Mouse (Mus musculus) heart, embryonic 16.5 days (tissue): ENCODE measurements around the gene Dab2ip. TPM values are rescaled to one million over a fixed set of nuclear protein-coding genes. Genes with fewer than 3 reads are reported as not detected.

Experiments
- ATAC-seq: fragments of 200-750 bp; cut with Nextera tagmentation; replicated peaks from 2 replicates; pipeline ENCODE4 v1.8.0; 2017; ENCODE audit warnings: moderate number of reproducible peaks; ENCODE audit not compliant: insufficient read depth, low FRiP score; ENCODE audit errors: extremely low read depth
- H3K27ac ChIP-seq: fragments of 300-500 bp; sonication (generic); 2 replicates; pipeline ENCODE4 v1.5.1; 2014; ENCODE audit warnings: mild to moderate bottlenecking, low read length, control low read depth, moderate library complexity
- H3K27me3 ChIP-seq: fragments of 300-500 bp; sonication (generic); 2 replicates; pipeline ENCODE4 v1.6.1; 2014; ENCODE audit warnings: low read length, mixed read lengths; ENCODE audit not compliant: control insufficient read depth, insufficient read depth
- H3K36me3 ChIP-seq: fragments of 300-500 bp; sonication (generic); 2 replicates; pipeline ENCODE4 v1.6.1; 2014; ENCODE audit not compliant: control insufficient read depth, insufficient read depth
- H3K4me1 ChIP-seq: fragments of 300-500 bp; sonication (generic); 2 replicates; pipeline ENCODE4 v1.6.1; 2014; ENCODE audit warnings: low read length, mixed read lengths; ENCODE audit not compliant: control insufficient read depth, insufficient read depth
- H3K4me2 ChIP-seq: fragments of 300-500 bp; sonication (generic); 2 replicates; pipeline ENCODE4 v1.6.1; 2014; ENCODE audit warnings: low read depth, mild to moderate bottlenecking, control low read depth, low read length
- H3K4me3 ChIP-seq: fragments of 300-500 bp; sonication (generic); 2 replicates; pipeline ENCODE4 v1.5.1; 2014; ENCODE audit warnings: mild to moderate bottlenecking, control low read depth, low read length
- H3K9ac ChIP-seq: fragments of 300-500 bp; sonication (generic); 2 replicates; pipeline ENCODE4 v1.6.1; 2014; ENCODE audit warnings: low read length, control low read depth
- H3K9me3 ChIP-seq: fragments of 300-500 bp; sonication (generic); replicated peaks from 2 replicates; pipeline ENCODE4 v1.6.1; 2016; ENCODE audit warnings: low read length; ENCODE audit not compliant: control insufficient read depth
- whole genome bisulfite sequencing: fragments of 180-500 bp; shearing (Covaris S2); extraction: QIAGEN DNeasy Blood & Tissue Kit; methylation state at CpG from one replicate; pipeline ENCODE4 v1.1.7; 2014; 5-methylcytosine and 5-hydroxymethylcytosine counted together
- polyA plus RNA-seq: library from polyadenylated mRNA; unstranded; fragments of >200 nt; fragmentation: Nextera tagmentation; extraction: Ambion mirVana; gene quantifications from 2 replicates; pipeline ENCODE4 v1.2.1, GENCODE M21; 2015

Dab2ip gene
- polyA plus RNA-seq, 1 experiment from 2014 or later = 27.1 TPM

GRCm38 (mm10) chr2:35746638-35747037, 188.6 kb downstream of the Dab2ip start:
- ATAC-seq = no peak
- H3K27me3 ChIP-seq = no peaks in the 10 kb centered on the region
- no peak overlapping the region for H3K4me2 ChIP-seq
- H3K4me3 ChIP-seq = no peak overlapping the region
- no peak overlapping the region for H3K9ac ChIP-seq
- H3K27ac ChIP-seq = no peak overlapping the region
- WGBS = 26% methylated on average over 5 of the region's 7 CpGs
- H3K4me1 ChIP-seq = no peaks in the 10 kb centered on the region
- H3K36me3 ChIP-seq = no peaks in the 10 kb centered on the region
- no peaks in the 10 kb centered on the region for H3K9me3 ChIP-seq

GRCm38 (mm10) chr2:35747371-35748035, 189.4 kb downstream of the Dab2ip start:
- no peak overlapping the region for H3K4me2 ChIP-seq
- H3K36me3 ChIP-seq = no peaks in the 10 kb centered on the region
- H3K9ac ChIP-seq = no peak overlapping the region
- H3K4me1 ChIP-seq = no peaks in the 10 kb centered on the region
- no peak for ATAC-seq
- H3K9me3 ChIP-seq = no peaks in the 10 kb centered on the region
- 73% methylated on average over 12 of the region's 12 CpGs for WGBS
- no peak overlapping the region for H3K4me3 ChIP-seq
- H3K27me3 ChIP-seq = no peaks in the 10 kb centered on the region
- H3K27ac ChIP-seq = no peak overlapping the region

- 62% methylated on average over 7 of the region's 7 CpGs for WGBS
- H3K4me3 ChIP-seq = no peak overlapping the region
- H3K4me2 ChIP-seq = no peak overlapping the region
- H3K4me1 ChIP-seq = no peaks in the 10 kb centered on the region
- no peaks in the 10 kb centered on the region for H3K9me3 ChIP-seq
- no peak overlapping the region for H3K9ac ChIP-seq
- H3K27ac ChIP-seq = no peak overlapping the region
- no peaks in the 10 kb centered on the region for H3K27me3 ChIP-seq
- no peak for ATAC-seq
- H3K36me3 ChIP-seq = no peaks in the 10 kb centered on the region
These were observed 192.6 kb downstream of the Dab2ip start for GRCm38 (mm10) chr2:35750533-35751141.

GRCm38 (mm10) chr2:35751781-35752505, 193.9 kb downstream of the Dab2ip start:
- Histone ChIP-seq H3K9me3 (no peaks in the 10 kb centered on the region), H3K4me3 (no peak overlapping the region), H3K4me2 (no peak overlapping the region), H3K36me3 (no peaks in the 10 kb centered on the region), H3K27ac (no peak overlapping the region), H3K9ac (no peak overlapping the region), H3K27me3 (no peaks in the 10 kb centered on the region), H3K4me1 (no peaks in the 10 kb centered on the region)
- 84% methylated on average over 18 of the region's 18 CpGs for WGBS
- ATAC-seq = no peak

- Histone ChIP-seq H3K4me2 (no peak overlapping the region), H3K36me3 (no peaks in the 10 kb centered on the region), H3K9me3 (no peaks in the 10 kb centered on the region), H3K4me1 (no peaks in the 10 kb centered on the region), H3K9ac (no peak overlapping the region), H3K27ac (no peak overlapping the region), H3K27me3 (no peaks in the 10 kb centered on the region), H3K4me3 (no peak overlapping the region)
- no peak for ATAC-seq
- 72% methylated on average over 7 of the region's 7 CpGs for whole genome bisulfite sequencing
These were observed 198.4 kb downstream of the Dab2ip start for GRCm38 (mm10) chr2:35756467-35756866.

- Histone ChIP-seq H3K27ac (no peak overlapping the region), H3K4me1 (0 out of 2 replicates have a peak, but pooled peaks cover 3% of the 10 kb centered on the region), H3K4me2 (no peak overlapping the region), H3K4me3 (no peak overlapping the region), H3K36me3 (no peaks in the 10 kb centered on the region), H3K9me3 (no peaks in the 10 kb centered on the region), H3K27me3 (no peaks in the 10 kb centered on the region), H3K9ac (no peak overlapping the region)
- 30% methylated on average over 8 of the region's 8 CpGs for WGBS
- no peak for ATAC-seq
These were observed 202.3 kb downstream of the Dab2ip start for GRCm38 (mm10) chr2:35760352-35760751.

GRCm38 (mm10) chr2:35760867-35761266, 202.8 kb downstream of the Dab2ip start:
- H3K9ac ChIP-seq = no peak overlapping the region
- no peak for ATAC-seq
- H3K27me3 ChIP-seq = no peaks in the 10 kb centered on the region
- no peak overlapping the region for H3K4me3 ChIP-seq
- no peak overlapping the region for H3K27ac ChIP-seq
- no peak overlapping the region for H3K4me2 ChIP-seq
- H3K9me3 ChIP-seq = no peaks in the 10 kb centered on the region
- H3K36me3 ChIP-seq = no peaks in the 10 kb centered on the region
- H3K4me1 ChIP-seq = 0 out of 2 replicates have a peak, but pooled peaks cover 3% of the 10 kb centered on the region

- Histone ChIP-seq H3K9ac (no peak overlapping the region), H3K4me3 (no peak overlapping the region), H3K36me3 (no peaks in the 10 kb centered on the region), H3K27ac (no peak overlapping the region), H3K27me3 (no peaks in the 10 kb centered on the region), H3K9me3 (no peaks in the 10 kb centered on the region), H3K4me1 (0 out of 2 replicates have a peak, but pooled peaks cover 6% of the 10 kb centered on the region), H3K4me2 (no peak overlapping the region)
- 90% methylated on average over 5 of the region's 5 CpGs for whole genome bisulfite sequencing
- no peak for ATAC-seq
These were observed 203.4 kb downstream of the Dab2ip start for GRCm38 (mm10) chr2:35761458-35761857.

GRCm38 (mm10) chr2:35763818-35764217, 205.8 kb downstream of the Dab2ip start:
- Histone ChIP-seq H3K27ac (no peak overlapping the region), H3K27me3 (no peaks in the 10 kb centered on the region), H3K36me3 (no peaks in the 10 kb centered on the region), H3K4me3 (no peak overlapping the region), H3K9ac (no peak overlapping the region), H3K4me1 (peaks cover 17% of the 10 kb centered on the region), H3K9me3 (no peaks in the 10 kb centered on the region), H3K4me2 (no peak overlapping the region)
- WGBS = 91% methylated on average over 7 of the region's 7 CpGs
- no peak for ATAC-seq
